ENCODE assay signal across 10 mouse cellular contexts in the genomic region with DNA sequence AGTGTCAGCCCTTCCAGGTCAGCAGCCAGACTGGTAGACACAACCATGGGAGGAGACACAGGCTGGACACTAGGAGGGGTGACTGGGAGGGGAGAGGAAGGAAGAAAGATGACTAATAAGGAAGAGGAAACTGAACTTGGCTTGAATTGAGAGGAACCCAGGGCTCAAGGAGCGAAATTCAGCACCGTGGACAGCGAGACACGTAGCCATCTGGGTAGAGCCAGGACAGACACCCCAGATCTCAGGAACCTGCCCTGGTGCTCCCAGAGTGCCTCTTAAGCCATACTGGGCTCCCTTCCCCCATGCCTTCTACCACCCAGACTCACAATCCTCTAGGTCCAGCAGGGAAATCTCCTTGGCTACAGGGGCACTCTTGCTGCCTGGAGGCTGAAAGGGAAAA. TPM values are rescaled to one million over a fixed set of nuclear protein-coding genes. Genes with fewer than 3 reads are reported as not detected.
DNase-seq lines count a peak whose midpoint lies in the region; ATAC-seq lines count a peak whose summit lies in the region.
"Had no signal": no experiment of that assay in that cellular context is flagged by ENCODE, and none has a peak within 500 bp of the region (broad histone marks: within the 10 kb centered on the region; RNA-seq: fewer than 3 reads in every experiment).

No protein-coding gene starts in this region.

- WGBS in forebrain, embryonic 10.5 days: 8% methylated on average over 4 of the region's 4 CpGs
- WGBS in forebrain, embryonic 12.5 days: 6% methylated on average over 4 of the region's 4 CpGs

- peaks cover 23% of the 10 kb centered on the region for H3K27me3 ChIP-seq in forebrain, embryonic 10.5 days (ENCODE audit: poor library complexity, severe bottlenecking)
- peaks cover 20% of the 10 kb centered on the region; the same call in 1 of the 2 replicates for H3K27me3 ChIP-seq in forebrain, embryonic 12.5 days

- ATAC-seq in forebrain, embryonic 12.5 days (ENCODE audit: low FRiP score): no peak
- ATAC-seq in frontal cortex, adult (ENCODE audit: low TSS enrichment): no peak

- H3K9me3 ChIP-seq in forebrain, embryonic 10.5 days: no peaks in the 10 kb centered on the region
- H3K9me3 ChIP-seq in forebrain, embryonic 12.5 days: no peaks in the 10 kb centered on the region
- H3K9me3 ChIP-seq: liver, embryonic 13.5 days had no signal

- no peak overlapping the region for H3K4me3 ChIP-seq in forebrain, embryonic 10.5 days
- no peak overlapping the region for H3K4me3 ChIP-seq in forebrain, embryonic 12.5 days (replicated peaks)
- H3K4me3 ChIP-seq: liver, embryonic 13.5 days had no signal

- no peaks in the 10 kb centered on the region for H3K4me1 ChIP-seq in forebrain, embryonic 10.5 days
- no peaks in the 10 kb centered on the region for H3K4me1 ChIP-seq in forebrain, embryonic 12.5 days
- H3K4me1 ChIP-seq: liver, embryonic 13.5 days had no signal

- DNase-seq in forebrain, embryonic 10.5 days (ENCODE audit: extremely low spot score, low spot score): peak; percentile 26
- peak; percentile 19 for DNase-seq in lung, postnatal 14 days
- no peak for DNase-seq in lung, postnatal 36 days
- peak; percentile 20 for DNase-seq in c-Kit-positive CD71-positive TER-119-positive erythroid progenitor cells, embryonic 14.5 days (ENCODE audit: low spot score)
- peak; percentile 75 for DNase-seq in mesoderm, embryonic 11.5 days (ENCODE audit: low read depth, low spot score)
- no peak for DNase-seq in cerebellum, postnatal 14 days
- DNase-seq: liver, embryonic 13.5 days had no signal

- H3K36me3 ChIP-seq in forebrain, embryonic 10.5 days (replicated peaks): no peaks in the 10 kb centered on the region
- peaks cover 12% of the 10 kb centered on the region; the same call in 1 of the 2 replicates for H3K36me3 ChIP-seq in forebrain, embryonic 12.5 days (replicated peaks)
- H3K36me3 ChIP-seq: liver, embryonic 13.5 days had no signal

- H3K27ac ChIP-seq in forebrain, embryonic 10.5 days: no peak overlapping the region
- H3K27ac ChIP-seq in forebrain, embryonic 12.5 days: no peak overlapping the region
- H3K27ac ChIP-seq: liver, embryonic 13.5 days had no signal

- no peak overlapping the region for H3K9ac ChIP-seq in forebrain, embryonic 12.5 days
- H3K9ac ChIP-seq: liver, embryonic 13.5 days had no signal

- H3K4me2 ChIP-seq in forebrain, embryonic 12.5 days: no peak overlapping the region
- H3K4me2 ChIP-seq: liver, embryonic 13.5 days had no signal

RNA-seq across cellular contexts. Expression of a gene that starts 8.9 kb away (rescaled TPM):
- 0.86 and 0.98 TPM in 2 replicates for polyA plus RNA-seq in forebrain, embryonic 10.5 days (2016; fragmentation: Nextera tagmentation; extraction: Ambion mirVana)
- polyA plus RNA-seq in forebrain, embryonic 12.5 days (2016; fragmentation: Nextera tagmentation; extraction: Ambion mirVana): 1.5 and 1.8 TPM in 2 replicates

RNA-seq across cellular contexts. Expression of a gene that starts 29.6 kb away (rescaled TPM):
- 8.4 and 11.6 TPM in 2 replicates for polyA plus RNA-seq in forebrain, embryonic 10.5 days (2016; fragmentation: Nextera tagmentation; extraction: Ambion mirVana)
- 52.0 and 60.1 TPM in 2 replicates for polyA plus RNA-seq in forebrain, embryonic 12.5 days (2016; fragmentation: Nextera tagmentation; extraction: Ambion mirVana)

RNA-seq across cellular contexts. Expression of a gene that starts 34.0 kb away (rescaled TPM):
- 0.27 and 0.50 TPM in 2 replicates for polyA plus RNA-seq in forebrain, embryonic 10.5 days (2016; fragmentation: Nextera tagmentation; extraction: Ambion mirVana)
- not detected in 2 replicates for polyA plus RNA-seq in forebrain, embryonic 12.5 days (2016; fragmentation: Nextera tagmentation; extraction: Ambion mirVana)
- polyA plus RNA-seq: heart, embryonic 14.5 days; liver, embryonic 13.5 days had no signal

Comparison
In these comparisons a context has a peak if more than half of its experiments do, and no peak if none do; other contexts are left out.
1. DNase-seq: peak in forebrain, embryonic 10.5 days (single experiment), lung, postnatal 14 days (single experiment), c-Kit-positive CD71-positive TER-119-positive erythroid progenitor cells, embryonic 14.5 days (single experiment) and mesoderm, embryonic 11.5 days (single experiment); none in lung, postnatal 36 days (single experiment) and cerebellum, postnatal 14 days (0 of 2).